Mouse (Mus musculus) stomach, postnatal 0 days (tissue): Measurements from ENCODE around the gene Prr23a1.

Experiments
- CTCF ChIP-seq: IDR thresholded peaks from 2 replicates; pipeline ENCODE4 v1.5.1; 2016; ENCODE audit warnings: antibody characterized with exemption, low read depth, mild to moderate bottlenecking, moderate library complexity
- EP300 ChIP-seq: optimal IDR thresholded peaks from 2 replicates; pipeline ENCODE3; 2016; ENCODE audit warnings: antibody characterized with exemption

DNA sequence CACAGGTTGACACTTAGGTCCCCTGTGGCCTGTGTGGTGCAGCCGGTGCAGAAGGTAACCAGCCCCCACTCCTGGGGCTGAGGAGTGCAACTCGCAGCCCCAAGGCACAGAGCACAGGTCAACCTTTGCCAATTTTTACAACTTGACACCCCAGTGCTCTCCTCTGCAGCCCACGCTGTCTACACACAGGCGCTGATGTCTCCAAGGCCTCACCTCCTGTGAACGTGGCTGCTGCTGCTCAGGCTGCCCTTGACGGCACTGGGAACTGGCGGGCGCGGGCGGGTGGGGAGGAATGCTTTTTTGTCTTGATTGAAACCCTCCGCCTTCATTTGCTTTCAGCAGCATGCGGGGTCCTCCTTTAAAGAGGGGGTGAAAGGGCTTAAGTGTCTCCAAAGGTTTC lies 38.3 kb upstream of the Prr23a1 start:
- TF ChIP-seq CTCF (no peak), EP300 (no peak)
